Mouse (Mus musculus): ENCODE measurements around the gene Pip5k1b. TPM values are rescaled to one million over a fixed set of nuclear protein-coding genes. Genes with fewer than 3 reads are reported as not detected.

Gene Pip5k1b
- polyA plus RNA-seq, 2 experiments = 0.83 to 1.4 TPM

- 90% methylated on average over 6 of the region's 6 CpGs for WGBS
- ATAC-seq (ENCODE audit: low FRiP score, low read depth) = no peak
Observed at GRCm38 (mm10) chr19:24538181-24538580, 17.5 kb downstream of the Pip5k1b start.

GRCm38 (mm10) chr19:24537691-24538090 lies 18.0 kb downstream of the Pip5k1b start:
- WGBS = 74% methylated on average over 4 of the region's 4 CpGs
- no peak for TF ChIP-seq POLR2A (IDR thresholded peaks at IDR 0.05; ENCODE audit: borderline replicate concordance, extremely low read depth, insufficient read depth, insufficient read length)
- ATAC-seq (ENCODE audit: low FRiP score, low read depth) (no peak), DNase-seq (ENCODE audit: low spot score) (no peak)
- Histone ChIP-seq H3K4me3 (replicated peaks; ENCODE audit: low read length) (no peak overlapping the region), H3K27ac (replicated peaks; ENCODE audit: low read depth, low read length) (no peak overlapping the region), H3K27me3 (ENCODE audit: control insufficient read depth, insufficient read depth, low read length) (no peaks in the 10 kb centered on the region), H3K9me3 (ENCODE audit: control insufficient read depth, low read length) (no peaks in the 10 kb centered on the region), H3K36me3 (ENCODE audit: control insufficient read depth, insufficient read depth, low read length) (no peaks in the 10 kb centered on the region), H3K4me1 (ENCODE audit: control insufficient read depth, insufficient read depth, low read length) (no peaks in the 10 kb centered on the region), H3K9ac (ENCODE audit: low read depth, low read length, severe bottlenecking) (no peak overlapping the region), H3K4me2 (replicated peaks; ENCODE audit: low read depth, low read length, severe bottlenecking) (no peak overlapping the region)

More at GRCm38 (mm10) chr19:24538181-24538580, 17.5 kb downstream of the Pip5k1b start:
- Histone ChIP-seq H3K27me3 (ENCODE audit: control insufficient read depth, insufficient read depth, low read length) (no peaks in the 10 kb centered on the region), H3K4me3 (replicated peaks; ENCODE audit: low read length) (no peak overlapping the region), H3K27ac (replicated peaks; ENCODE audit: low read depth, low read length) (no peak overlapping the region), H3K4me2 (replicated peaks; ENCODE audit: low read depth, low read length, severe bottlenecking) (no peak overlapping the region), H3K4me1 (ENCODE audit: control insufficient read depth, insufficient read depth, low read length) (no peaks in the 10 kb centered on the region), H3K9ac (ENCODE audit: low read depth, low read length, severe bottlenecking) (no peak overlapping the region), H3K36me3 (ENCODE audit: control insufficient read depth, insufficient read depth, low read length) (no peaks in the 10 kb centered on the region), H3K9me3 (ENCODE audit: control insufficient read depth, low read length) (no peaks in the 10 kb centered on the region)
- no peak for DNase-seq (ENCODE audit: low spot score)
- no peak for TF ChIP-seq POLR2A (IDR thresholded peaks at IDR 0.05; ENCODE audit: borderline replicate concordance, extremely low read depth, insufficient read depth, insufficient read length)

- Histone ChIP-seq H3K27me3 (ENCODE audit: control insufficient read depth, insufficient read depth, low read length) (no peaks in the 10 kb centered on the region), H3K36me3 (ENCODE audit: control insufficient read depth, insufficient read depth, low read length) (no peaks in the 10 kb centered on the region), H3K27ac (replicated peaks; ENCODE audit: low read depth, low read length) (no peak overlapping the region), H3K4me1 (ENCODE audit: control insufficient read depth, insufficient read depth, low read length) (no peaks in the 10 kb centered on the region), H3K4me2 (replicated peaks; ENCODE audit: low read depth, low read length, severe bottlenecking) (no peak overlapping the region), H3K9ac (ENCODE audit: low read depth, low read length, severe bottlenecking) (no peak overlapping the region), H3K4me3 (replicated peaks; ENCODE audit: low read length) (no peak overlapping the region), H3K9me3 (ENCODE audit: control insufficient read depth, low read length) (no peaks in the 10 kb centered on the region)
- WGBS = 69% methylated on average over 5 of the region's 5 CpGs
- TF ChIP-seq POLR2A (IDR thresholded peaks at IDR 0.05; ENCODE audit: borderline replicate concordance, extremely low read depth, insufficient read depth, insufficient read length) = no peak
- no peak for ATAC-seq (ENCODE audit: low FRiP score, low read depth)
- DNase-seq (ENCODE audit: low spot score) = no peak
Observed at GRCm38 (mm10) chr19:24536920-24537319, 18.8 kb downstream of the Pip5k1b start.

GRCm38 (mm10) chr19:24536280-24536679 lies 19.4 kb downstream of the Pip5k1b start:
- ATAC-seq (ENCODE audit: low FRiP score, low read depth) (no peak), DNase-seq (ENCODE audit: low spot score) (no peak)
- no peaks in the 10 kb centered on the region for H3K36me3 ChIP-seq (ENCODE audit: control insufficient read depth, insufficient read depth, low read length)
- 67% methylated on average over 3 of the region's 3 CpGs for WGBS
- no peak overlapping the region for H3K4me3 ChIP-seq (replicated peaks; ENCODE audit: low read length)
- no peaks in the 10 kb centered on the region for H3K9me3 ChIP-seq (ENCODE audit: control insufficient read depth, low read length)
- no peaks in the 10 kb centered on the region for H3K4me1 ChIP-seq (ENCODE audit: control insufficient read depth, insufficient read depth, low read length)
- TF ChIP-seq POLR2A (IDR thresholded peaks at IDR 0.05; ENCODE audit: borderline replicate concordance, extremely low read depth, insufficient read depth, insufficient read length) = no peak
- H3K9ac ChIP-seq (ENCODE audit: low read depth, low read length, severe bottlenecking) = no peak overlapping the region
- H3K4me2 ChIP-seq (replicated peaks; ENCODE audit: low read depth, low read length, severe bottlenecking) = no peak overlapping the region
- no peak overlapping the region for H3K27ac ChIP-seq (replicated peaks; ENCODE audit: low read depth, low read length)
- no peaks in the 10 kb centered on the region for H3K27me3 ChIP-seq (ENCODE audit: control insufficient read depth, insufficient read depth, low read length)

GRCm38 (mm10) chr19:24535161-24535560 lies 20.5 kb downstream of the Pip5k1b start:
- TF ChIP-seq POLR2A (IDR thresholded peaks at IDR 0.05; ENCODE audit: borderline replicate concordance, extremely low read depth, insufficient read depth, insufficient read length) = no peak
- Histone ChIP-seq H3K36me3 (ENCODE audit: control insufficient read depth, insufficient read depth, low read length) (no peaks in the 10 kb centered on the region), H3K9ac (ENCODE audit: low read depth, low read length, severe bottlenecking) (no peak overlapping the region), H3K27ac (replicated peaks; ENCODE audit: low read depth, low read length) (no peak overlapping the region), H3K27me3 (ENCODE audit: control insufficient read depth, insufficient read depth, low read length) (no peaks in the 10 kb centered on the region), H3K4me3 (replicated peaks; ENCODE audit: low read length) (no peak overlapping the region), H3K4me1 (ENCODE audit: control insufficient read depth, insufficient read depth, low read length) (no peaks in the 10 kb centered on the region), H3K9me3 (ENCODE audit: control insufficient read depth, low read length) (no peaks in the 10 kb centered on the region), H3K4me2 (replicated peaks; ENCODE audit: low read depth, low read length, severe bottlenecking) (no peak overlapping the region)
- WGBS = 63% methylated on average over 6 of the region's 6 CpGs
- ATAC-seq (ENCODE audit: low FRiP score, low read depth) (no peak), DNase-seq (ENCODE audit: low spot score) (no peak)

GRCm38 (mm10) chr19:24534733-24535132 lies 20.9 kb downstream of the Pip5k1b start:
- ATAC-seq (ENCODE audit: low FRiP score, low read depth) (no peak), DNase-seq (ENCODE audit: low spot score) (no peak)
- Histone ChIP-seq H3K36me3 (ENCODE audit: control insufficient read depth, insufficient read depth, low read length) (no peaks in the 10 kb centered on the region), H3K4me1 (ENCODE audit: control insufficient read depth, insufficient read depth, low read length) (no peaks in the 10 kb centered on the region), H3K9me3 (ENCODE audit: control insufficient read depth, low read length) (no peaks in the 10 kb centered on the region), H3K4me2 (replicated peaks; ENCODE audit: low read depth, low read length, severe bottlenecking) (no peak overlapping the region), H3K4me3 (replicated peaks; ENCODE audit: low read length) (no peak overlapping the region), H3K27ac (replicated peaks; ENCODE audit: low read depth, low read length) (no peak overlapping the region), H3K9ac (ENCODE audit: low read depth, low read length, severe bottlenecking) (no peak overlapping the region), H3K27me3 (ENCODE audit: control insufficient read depth, insufficient read depth, low read length) (no peaks in the 10 kb centered on the region)
- no peak for TF ChIP-seq POLR2A (IDR thresholded peaks at IDR 0.05; ENCODE audit: borderline replicate concordance, extremely low read depth, insufficient read depth, insufficient read length)
- WGBS = 75% methylated on average over 7 of the region's 7 CpGs

Measured in limb, embryonic 14.5 days (tissue).